Mouse (Mus musculus): ENCODE results near the gene Pebp1. TPM values are rescaled to one million over a fixed set of nuclear protein-coding genes. Genes with fewer than 3 reads are reported as not detected.

The Pebp1 gene
- polyA plus RNA-seq, 1 experiment from 2014 or later = 571 TPM

GRCm38 (mm10) chr5:117281536-117281935 lies 5.9 kb downstream of the Pebp1 start:
- no peak for ATAC-seq (replicated peaks; ENCODE audit: insufficient number of reproducible peaks, low FRiP score, low TSS enrichment)

GRCm38 (mm10) chr5:117279669-117280050 lies 7.8 kb downstream of the Pebp1 start:
- H3K9ac ChIP-seq (ENCODE audit: low read depth, low read length) = no peak overlapping the region
- no peaks in the 10 kb centered on the region for H3K4me1 ChIP-seq (ENCODE audit: control insufficient read depth, insufficient read depth, low read length)
- H3K36me3 ChIP-seq (ENCODE audit: control insufficient read depth, insufficient read depth, low read length) = no peaks in the 10 kb centered on the region
- H3K9me3 ChIP-seq (replicated peaks; ENCODE audit: control insufficient read depth, low read length) = no peaks in the 10 kb centered on the region
- H3K4me2 ChIP-seq = no peak overlapping the region
- no peak for ATAC-seq (replicated peaks; ENCODE audit: insufficient number of reproducible peaks, low FRiP score, low TSS enrichment)
- no peak overlapping the region for H3K27ac ChIP-seq (ENCODE audit: low read depth, low read length)
- 42% methylated on average over 4 of the region's 4 CpGs for WGBS (ENCODE audit: insufficient replicate concordance)
- no peaks in the 10 kb centered on the region for H3K27me3 ChIP-seq (ENCODE audit: control insufficient read depth, insufficient read depth, low read length)
- H3K4me3 ChIP-seq (ENCODE audit: low read depth, low read length) = no peak overlapping the region

More at GRCm38 (mm10) chr5:117281536-117281935, 5.9 kb downstream of the Pebp1 start:
- H3K27ac ChIP-seq (ENCODE audit: low read depth, low read length) = no peak overlapping the region
- H3K4me3 ChIP-seq (ENCODE audit: low read depth, low read length) = no peak overlapping the region
- no peaks in the 10 kb centered on the region for H3K36me3 ChIP-seq (ENCODE audit: control insufficient read depth, insufficient read depth, low read length)
- WGBS (ENCODE audit: insufficient replicate concordance) = 88% methylated on average over 10 of the region's 10 CpGs
- no peaks in the 10 kb centered on the region for H3K9me3 ChIP-seq (replicated peaks; ENCODE audit: control insufficient read depth, low read length)
- peaks cover 9% of the 10 kb centered on the region for H3K4me1 ChIP-seq (ENCODE audit: control insufficient read depth, insufficient read depth, low read length)
- H3K4me2 ChIP-seq = no peak overlapping the region
- H3K27me3 ChIP-seq (ENCODE audit: control insufficient read depth, insufficient read depth, low read length) = no peaks in the 10 kb centered on the region
- H3K9ac ChIP-seq (ENCODE audit: low read depth, low read length) = no peak overlapping the region

GRCm38 (mm10) chr5:117278809-117279668 lies 8.4 kb downstream of the Pebp1 start:
- whole genome bisulfite sequencing (ENCODE audit: insufficient replicate concordance) = 86% methylated on average over 15 of the region's 15 CpGs
- Histone ChIP-seq H3K4me3 (ENCODE audit: low read depth, low read length) (no peak overlapping the region), H3K27me3 (ENCODE audit: control insufficient read depth, insufficient read depth, low read length) (no peaks in the 10 kb centered on the region), H3K36me3 (ENCODE audit: control insufficient read depth, insufficient read depth, low read length) (no peaks in the 10 kb centered on the region), H3K27ac (ENCODE audit: low read depth, low read length) (no peak overlapping the region), H3K4me1 (ENCODE audit: control insufficient read depth, insufficient read depth, low read length) (peaks cover under 1% of the 10 kb centered on the region; the same call in 1 of the 2 replicates), H3K4me2 (no peak overlapping the region), H3K9ac (ENCODE audit: low read depth, low read length) (no peak overlapping the region), H3K9me3 (replicated peaks; ENCODE audit: control insufficient read depth, low read length) (no peaks in the 10 kb centered on the region)
- ATAC-seq (replicated peaks; ENCODE audit: insufficient number of reproducible peaks, low FRiP score, low TSS enrichment) = no peak

DNA sequence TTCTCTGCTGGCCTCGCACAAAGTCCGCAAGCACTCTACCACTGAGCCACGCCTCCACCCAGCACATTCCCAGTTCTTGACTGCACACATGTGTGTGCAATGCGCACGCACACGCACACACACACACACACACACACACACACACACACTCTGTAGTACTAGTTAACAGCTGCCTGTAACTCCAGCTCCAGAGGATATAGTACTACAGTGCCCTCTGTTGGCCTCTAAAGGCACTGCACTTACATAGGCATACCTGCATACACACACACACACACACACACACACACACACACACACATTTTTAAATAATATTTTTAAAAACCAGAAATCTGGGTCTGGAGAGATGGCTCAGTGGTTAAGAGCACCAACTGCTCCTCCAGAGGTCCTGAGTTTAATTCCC lies 9.6 kb downstream of the Pebp1 start:
- no peaks in the 10 kb centered on the region for H3K27me3 ChIP-seq (ENCODE audit: control insufficient read depth, insufficient read depth, low read length)
- H3K36me3 ChIP-seq (ENCODE audit: control insufficient read depth, insufficient read depth, low read length) = no peaks in the 10 kb centered on the region
- no peaks in the 10 kb centered on the region for H3K9me3 ChIP-seq (replicated peaks; ENCODE audit: control insufficient read depth, low read length)
- 89% methylated on average over 6 of the region's 6 CpGs for WGBS (ENCODE audit: insufficient replicate concordance)
- ATAC-seq (replicated peaks; ENCODE audit: insufficient number of reproducible peaks, low FRiP score, low TSS enrichment) = no peak
- peaks cover 2% of the 10 kb centered on the region; the same call in 1 of the 2 replicates for H3K4me1 ChIP-seq (ENCODE audit: control insufficient read depth, insufficient read depth, low read length)
- H3K27ac ChIP-seq (ENCODE audit: low read depth, low read length) = no peak overlapping the region
- no peak overlapping the region for H3K9ac ChIP-seq (ENCODE audit: low read depth, low read length)
- no peak overlapping the region for H3K4me3 ChIP-seq (ENCODE audit: low read depth, low read length)
- no peak overlapping the region for H3K4me2 ChIP-seq

- no peak overlapping the region for H3K4me3 ChIP-seq (ENCODE audit: low read depth, low read length)
- no peak overlapping the region for H3K27ac ChIP-seq (ENCODE audit: low read depth, low read length)
Observed at GRCm38 (mm10) chr5:117274817-117275216, 12.6 kb downstream of the Pebp1 start.

GRCm38 (mm10) chr5:117271945-117272344 lies 15.5 kb downstream of the Pebp1 start:
- H3K36me3 ChIP-seq (ENCODE audit: control insufficient read depth, insufficient read depth, low read length) = no peaks in the 10 kb centered on the region
- no peak overlapping the region for H3K9ac ChIP-seq (ENCODE audit: low read depth, low read length)
- 93% methylated on average over 14 of the region's 14 CpGs for WGBS (ENCODE audit: insufficient replicate concordance)
- no peaks in the 10 kb centered on the region; the same call in 1 of the 2 replicates for H3K27me3 ChIP-seq (ENCODE audit: control insufficient read depth, insufficient read depth, low read length)
- H3K4me2 ChIP-seq = no peak overlapping the region
- H3K27ac ChIP-seq (ENCODE audit: low read depth, low read length) = no peak overlapping the region
- no peak overlapping the region for H3K4me3 ChIP-seq (ENCODE audit: low read depth, low read length)
- no peak for ATAC-seq (replicated peaks; ENCODE audit: insufficient number of reproducible peaks, low FRiP score, low TSS enrichment)
- peaks cover 2% of the 10 kb centered on the region; the same call in 1 of the 2 replicates for H3K4me1 ChIP-seq (ENCODE audit: control insufficient read depth, insufficient read depth, low read length)
- no peaks in the 10 kb centered on the region for H3K9me3 ChIP-seq (replicated peaks; ENCODE audit: control insufficient read depth, low read length)

More at GRCm38 (mm10) chr5:117274817-117275216, 12.6 kb downstream of the Pebp1 start:
- Histone ChIP-seq H3K9ac (ENCODE audit: low read depth, low read length) (no peak overlapping the region), H3K36me3 (ENCODE audit: control insufficient read depth, insufficient read depth, low read length) (no peaks in the 10 kb centered on the region), H3K9me3 (replicated peaks; ENCODE audit: control insufficient read depth, low read length) (no peaks in the 10 kb centered on the region), H3K27me3 (ENCODE audit: control insufficient read depth, insufficient read depth, low read length) (no peaks in the 10 kb centered on the region), H3K4me2 (no peak overlapping the region), H3K4me1 (ENCODE audit: control insufficient read depth, insufficient read depth, low read length) (peaks cover 2% of the 10 kb centered on the region; the same call in 1 of the 2 replicates)
- WGBS (ENCODE audit: insufficient replicate concordance) = 69% methylated on average over 5 of the region's 5 CpGs
- ATAC-seq (replicated peaks; ENCODE audit: insufficient number of reproducible peaks, low FRiP score, low TSS enrichment) = no peak

DNA sequence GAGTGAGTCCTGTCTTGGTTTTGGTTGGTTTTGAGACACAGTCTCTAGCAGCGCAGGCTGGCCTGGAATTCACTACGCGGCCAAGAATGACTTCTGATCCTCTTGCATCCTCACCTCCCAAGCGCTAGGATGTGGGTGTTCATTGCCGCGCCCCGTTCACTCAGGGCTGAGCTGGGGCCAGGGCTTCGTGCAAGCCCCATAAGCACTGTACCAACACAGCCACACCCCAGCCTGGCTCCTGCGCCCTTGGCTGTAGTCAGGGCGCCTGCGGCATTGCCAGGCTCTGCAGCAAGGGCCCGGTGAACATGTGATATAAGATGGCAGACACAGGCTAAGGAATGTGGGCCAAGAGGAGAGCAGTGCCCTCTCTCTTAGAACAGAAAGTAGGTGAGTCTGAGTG lies 18.0 kb downstream of the Pebp1 start:
- Histone ChIP-seq H3K9ac (ENCODE audit: low read depth, low read length) (no peak overlapping the region), H3K27me3 (ENCODE audit: control insufficient read depth, insufficient read depth, low read length) (no peaks in the 10 kb centered on the region; the same call in 1 of the 2 replicates), H3K4me3 (ENCODE audit: low read depth, low read length) (no peak overlapping the region), H3K4me2 (no peak overlapping the region), H3K4me1 (ENCODE audit: control insufficient read depth, insufficient read depth, low read length) (peaks cover 2% of the 10 kb centered on the region; the same call in 1 of the 2 replicates), H3K36me3 (ENCODE audit: control insufficient read depth, insufficient read depth, low read length) (no peaks in the 10 kb centered on the region), H3K27ac (ENCODE audit: low read depth, low read length) (no peak overlapping the region), H3K9me3 (replicated peaks; ENCODE audit: control insufficient read depth, low read length) (no peaks in the 10 kb centered on the region)
- ATAC-seq (replicated peaks; ENCODE audit: insufficient number of reproducible peaks, low FRiP score, low TSS enrichment) = 0 out of 2 replicates have a peak, but pooled peaks have one; percentile 20
- 95% methylated on average over 12 of the region's 12 CpGs for WGBS (ENCODE audit: insufficient replicate concordance)

DNA sequence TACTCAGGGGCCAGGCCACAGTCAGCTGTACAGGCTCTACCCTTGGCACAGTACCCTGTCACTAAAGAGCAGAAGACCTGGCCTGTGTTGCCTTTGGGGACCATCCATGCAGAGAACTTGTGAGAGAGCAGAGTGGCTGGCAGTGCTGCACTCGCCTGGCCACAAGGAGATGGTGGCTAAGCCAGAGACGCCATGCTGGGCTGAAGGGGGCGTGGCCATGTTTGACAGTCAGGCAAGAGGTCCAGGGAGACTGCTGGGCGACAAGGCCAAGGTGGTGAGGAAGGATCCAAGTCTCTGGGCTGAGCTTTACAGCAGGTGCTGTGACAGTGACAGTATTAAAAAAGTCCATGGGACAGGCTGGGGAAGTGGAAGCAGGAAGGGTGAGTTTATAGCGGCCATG lies 18.7 kb downstream of the Pebp1 start:
- ATAC-seq (replicated peaks; ENCODE audit: insufficient number of reproducible peaks, low FRiP score, low TSS enrichment) = no peak
- Histone ChIP-seq H3K27ac (ENCODE audit: low read depth, low read length) (no peak overlapping the region), H3K4me2 (no peak overlapping the region), H3K4me3 (ENCODE audit: low read depth, low read length) (no peak overlapping the region), H3K9ac (ENCODE audit: low read depth, low read length) (no peak overlapping the region), H3K36me3 (ENCODE audit: control insufficient read depth, insufficient read depth, low read length) (peaks cover 2% of the 10 kb centered on the region), H3K4me1 (ENCODE audit: control insufficient read depth, insufficient read depth, low read length) (no peaks in the 10 kb centered on the region; the same call in 1 of the 2 replicates), H3K27me3 (ENCODE audit: control insufficient read depth, insufficient read depth, low read length) (no peaks in the 10 kb centered on the region; the same call in 1 of the 2 replicates), H3K9me3 (replicated peaks; ENCODE audit: control insufficient read depth, low read length) (no peaks in the 10 kb centered on the region)
- 45% methylated on average over 5 of the region's 5 CpGs for WGBS (ENCODE audit: insufficient replicate concordance)
